Mouse (Mus musculus) urinary bladder, postnatal 36 days (tissue): ENCODE results near the gene Tmem132a.

Experiments used
- DNase-seq, 2 experiments: peaks; one replicate each; pipeline ENCODE4 v3.0.0; 2022; ENCODE audit warnings: low spot score in 2 of 2, mixed read lengths in 1 of 2

Gene Tmem132a

GRCm38 (mm10) chr19:10832030-10832429, 37.7 kb downstream of the Tmem132a start:
- no peak for DNase-seq

- peak; percentile 61 to 68 for DNase-seq
These were observed 38.3 kb downstream of the Tmem132a start for GRCm38 (mm10) chr19:10831424-10831823.

GRCm38 (mm10) chr19:10829436-10830175, 40.1 kb downstream of the Tmem132a start, which contains the start of gene Cd6:
Cd6 (minus strand) TSS chr19:10830058.
- no peak for DNase-seq

- DNase-seq = no peak
These were observed 41.4 kb downstream of the Tmem132a start for GRCm38 (mm10) chr19:10828321-10828720.

GRCm38 (mm10) chr19:10824061-10824460, 45.7 kb downstream of the Tmem132a start:
- no peak for DNase-seq

GRCm38 (mm10) chr19:10822534-10822933, 47.2 kb downstream of the Tmem132a start:
- no peak for DNase-seq

GRCm38 (mm10) chr19:10821319-10821718, 48.4 kb downstream of the Tmem132a start:
- DNase-seq = no peak

GRCm38 (mm10) chr19:10818217-10818946, 51.4 kb downstream of the Tmem132a start:
- no peak for DNase-seq

GRCm38 (mm10) chr19:10816462-10816861, 53.3 kb downstream of the Tmem132a start:
- DNase-seq = no peak

- no peak for DNase-seq
These were observed 53.9 kb downstream of the Tmem132a start for GRCm38 (mm10) chr19:10815871-10816270.

- DNase-seq = no peak
These were observed 55.8 kb downstream of the Tmem132a start for GRCm38 (mm10) chr19:10813905-10814304.

- no peak for DNase-seq
These were observed 56.7 kb downstream of the Tmem132a start for GRCm38 (mm10) chr19:10813039-10813438.

GRCm38 (mm10) chr19:10811471-10811870, 58.3 kb downstream of the Tmem132a start:
- DNase-seq = no peak

- no peak for DNase-seq
These were observed 59.6 kb downstream of the Tmem132a start for GRCm38 (mm10) chr19:10810176-10810492.

- no peak for DNase-seq
These were observed 60.1 kb downstream of the Tmem132a start for GRCm38 (mm10) chr19:10809428-10810175.

GRCm38 (mm10) chr19:10808524-10809233, 61.1 kb downstream of the Tmem132a start:
- no peak for DNase-seq
